Mouse (Mus musculus): ENCODE results near the gene Etnk1. TPM values are rescaled to one million over a fixed set of nuclear protein-coding genes. Genes with fewer than 3 reads are reported as not detected.

Gene Etnk1
- total and polyA plus RNA-seq, 3 experiments, result 29.9 to 37.0 (median 33.6) TPM

GRCm38 (mm10) chr6:143155996-143156395 lies 11.0 kb upstream of the Etnk1 start:
- TF ChIP-seq GATA1 (IDR thresholded peaks at IDR 0.05; ENCODE audit: low read depth, low read length), result no peak
- TF ChIP-seq RCOR1 (IDR thresholded peaks at IDR 0.05; ENCODE audit: low read depth, low read length), result no peak
- TF ChIP-seq RAD21 (IDR thresholded peaks at IDR 0.05; ENCODE audit: low read depth, low read length), result no peak
- no peak for TF ChIP-seq ZMIZ1 (IDR thresholded peaks at IDR 0.05; ENCODE audit: low read depth, low read length)
- TF ChIP-seq MAX (IDR thresholded peaks at IDR 0.05; ENCODE audit: low read length), result no peak
- TF ChIP-seq MAZ (IDR thresholded peaks at IDR 0.05; ENCODE audit: low read depth, low read length), result no peak
- TF ChIP-seq MEF2A (IDR thresholded peaks at IDR 0.05; ENCODE audit: extremely low read depth, insufficient replicate concordance, low read depth, low read length, poor library complexity, severe bottlenecking), result no peak
- no peak for TF ChIP-seq CTCF (IDR thresholded peaks at IDR 0.05 in 2 of 3, conservative IDR thresholded peaks at IDR 0.05 in 1 of 3; ENCODE audit: control insufficient read depth in 1 of 3, insufficient read depth in 1 of 3, low read depth in 2 of 3, low read length in 3 of 3, poor library complexity in 1 of 3, severe bottlenecking in 1 of 3)
- TF ChIP-seq ETS1 (IDR thresholded peaks at IDR 0.05; ENCODE audit: low read depth, low read length), result no peak
- no peak overlapping the region for H3K27ac ChIP-seq (ENCODE audit: control insufficient read depth, low read depth, low read length)
- peaks cover 0 to 10% of the 10 kb centered on the region in 2 experiments; a peak in 2 of 4 replicates for H3K36me3 ChIP-seq (ENCODE audit: control insufficient read depth in 1 of 2, insufficient read depth in 2 of 2, low read length in 2 of 2)
- no peaks in the 10 kb centered on the region for H3K79me2 ChIP-seq (ENCODE audit: control insufficient read depth, insufficient read depth, low read length, poor library complexity)
- no peak overlapping the region for H3K4me3 ChIP-seq (ENCODE audit: control insufficient read depth in 1 of 2, insufficient read depth in 1 of 2, low read depth in 2 of 2, low read length in 2 of 2)
- H3K9me3 ChIP-seq (replicated peaks; ENCODE audit: insufficient read depth, low read length), result no peaks in the 10 kb centered on the region
- no peak for DNase-seq (ENCODE audit: low read depth, low spot score)
- no peaks in the 10 kb centered on the region for H3K27me3 ChIP-seq (ENCODE audit: control insufficient read depth in 1 of 2, insufficient read depth in 2 of 2, low read length in 2 of 2)
- H3K4me1 ChIP-seq (ENCODE audit: control insufficient read depth in 1 of 2, insufficient read depth in 2 of 2, low read length in 2 of 2), result peaks cover 3 to 12% of the 10 kb centered on the region in 2 experiments; a peak in 3 of 4 replicates
- H3K9ac ChIP-seq (ENCODE audit: control insufficient read depth, low read depth, low read length, poor library complexity, severe bottlenecking), result no peak overlapping the region

- DNase-seq (ENCODE audit: low read depth, low spot score), result no peak
- H3K79me2 ChIP-seq (ENCODE audit: control insufficient read depth, insufficient read depth, low read length, poor library complexity), result no peaks in the 10 kb centered on the region
- H3K36me3 ChIP-seq (ENCODE audit: control insufficient read depth in 1 of 2, insufficient read depth in 2 of 2, low read length in 2 of 2), result peaks cover 0 to 6% of the 10 kb centered on the region in 2 experiments; a peak in 2 of 4 replicates
- no peak overlapping the region for H3K9ac ChIP-seq (ENCODE audit: control insufficient read depth, low read depth, low read length, poor library complexity, severe bottlenecking)
- no peak overlapping the region for H3K4me3 ChIP-seq (ENCODE audit: control insufficient read depth in 1 of 2, insufficient read depth in 1 of 2, low read depth in 2 of 2, low read length in 2 of 2)
- no peak for TF ChIP-seq POLR2AphosphoS2 (IDR thresholded peaks at IDR 0.05; ENCODE audit: low read length)
- no peak for TF ChIP-seq ZKSCAN1 (IDR thresholded peaks at IDR 0.05; ENCODE audit: low read depth, low read length)
- TF ChIP-seq GATA1 (IDR thresholded peaks at IDR 0.05; ENCODE audit: low read depth, low read length), result no peak
- TF ChIP-seq MAFK (IDR thresholded peaks at IDR 0.05; ENCODE audit: borderline replicate concordance, low read depth, low read length), result no peak
- TF ChIP-seq HCFC1 (IDR thresholded peaks at IDR 0.05; ENCODE audit: low read depth, low read length), result no peak
- no peak for TF ChIP-seq MXI1 (IDR thresholded peaks at IDR 0.05; ENCODE audit: low read depth, low read length)
- no peak for TF ChIP-seq CHD1 (IDR thresholded peaks at IDR 0.05; ENCODE audit: low read depth, low read length)
- no peaks in the 10 kb centered on the region for H3K9me3 ChIP-seq (replicated peaks; ENCODE audit: insufficient read depth, low read length)
- peaks cover 3 to 7% of the 10 kb centered on the region in 2 experiments; a peak in 3 of 4 replicates for H3K4me1 ChIP-seq (ENCODE audit: control insufficient read depth in 1 of 2, insufficient read depth in 2 of 2, low read length in 2 of 2)
- no peaks in the 10 kb centered on the region for H3K27me3 ChIP-seq (ENCODE audit: control insufficient read depth in 1 of 2, insufficient read depth in 2 of 2, low read length in 2 of 2)
- no peak overlapping the region for H3K27ac ChIP-seq (ENCODE audit: control insufficient read depth, low read depth, low read length)
These were observed 10.3 kb upstream of the Etnk1 start for GRCm38 (mm10) chr6:143156684-143157083.

GRCm38 (mm10) chr6:143157401-143157800 lies 9.6 kb upstream of the Etnk1 start:
- DNase-seq (ENCODE audit: low read depth, low spot score), result no peak
- H3K27me3 ChIP-seq (ENCODE audit: control insufficient read depth in 1 of 2, insufficient read depth in 2 of 2, low read length in 2 of 2), result no peaks in the 10 kb centered on the region
- no peak overlapping the region for H3K4me3 ChIP-seq (ENCODE audit: control insufficient read depth in 1 of 2, insufficient read depth in 1 of 2, low read depth in 2 of 2, low read length in 2 of 2)
- no peaks in the 10 kb centered on the region for H3K79me2 ChIP-seq (ENCODE audit: control insufficient read depth, insufficient read depth, low read length, poor library complexity)
- no peaks in the 10 kb centered on the region for H3K9me3 ChIP-seq (replicated peaks; ENCODE audit: insufficient read depth, low read length)
- TF ChIP-seq MXI1 (IDR thresholded peaks at IDR 0.05; ENCODE audit: low read depth, low read length) (no peak), POLR2AphosphoS5 (IDR thresholded peaks at IDR 0.05; ENCODE audit: borderline replicate concordance, low read depth, low read length) (no peak), TCF12 (IDR thresholded peaks at IDR 0.05; ENCODE audit: low read depth, low read length) (no peak), BHLHE40 (IDR thresholded peaks at IDR 0.05; ENCODE audit: borderline replicate concordance, low read depth, low read length) (no peak), RCOR1 (IDR thresholded peaks at IDR 0.05; ENCODE audit: low read depth, low read length) (no peak), CHD2 (IDR thresholded peaks at IDR 0.05; ENCODE audit: low read length) (no peak), ZC3H11A (IDR thresholded peaks at IDR 0.05; ENCODE audit: low read depth, low read length) (no peak), RAD21 (IDR thresholded peaks at IDR 0.05; ENCODE audit: low read depth, low read length) (no peak)
- H3K27ac ChIP-seq (ENCODE audit: control insufficient read depth, low read depth, low read length), result no peak overlapping the region
- no peak overlapping the region for H3K9ac ChIP-seq (ENCODE audit: control insufficient read depth, low read depth, low read length, poor library complexity, severe bottlenecking)
- no peaks in the 10 kb centered on the region for H3K36me3 ChIP-seq (ENCODE audit: control insufficient read depth in 1 of 2, insufficient read depth in 2 of 2, low read length in 2 of 2)
- H3K4me1 ChIP-seq (ENCODE audit: control insufficient read depth in 1 of 2, insufficient read depth in 2 of 2, low read length in 2 of 2), result peaks cover 1 to 3% of the 10 kb centered on the region in 2 experiments; a peak in 2 of 4 replicates

Data from MEL (cell line).